Mouse (Mus musculus) spleen, adult 2 months (tissue): ENCODE data around the gene Naaladl2.
"Not testable (repeated sequence)": the region's sequence is repeated elsewhere in the genome, so short reads cannot be mapped to it uniquely, and the experiment has no call there.

Experiments
- CTCF ChIP-seq: fragments of 200-500 bp; IDR thresholded peaks from 2 replicates; pipeline ENCODE4 v1.5.1; 2011; ENCODE audit warnings: mild to moderate bottlenecking, inconsistent platforms; ENCODE audit not compliant: insufficient read depth, insufficient read length, insufficient replicate concordance; ENCODE audit errors: extremely low read depth
- POLR2A ChIP-seq: fragments of 200-500 bp; IDR thresholded peaks from 2 replicates; pipeline ENCODE4 v1.6.1; 2011; ENCODE audit warnings: low read depth, low read length, inconsistent platforms

- not testable (repeated sequence) for TF ChIP-seq POLR2A, CTCF
Measured at GRCm38 (mm10) chr3:25006802-25007201, 137.3 kb downstream of the Naaladl2 start.
